Mouse (Mus musculus) liver, embryonic 11.5 days (tissue): ENCODE results near the gene Lgi1. TPM values are rescaled to one million over a fixed set of nuclear protein-coding genes. Genes with fewer than 3 reads are reported as not detected.

Source experiments
- ATAC-seq: fragments of 200-750 bp; cut with Nextera tagmentation; replicated peaks from 2 replicates; pipeline ENCODE4 v1.8.0; 2017; ENCODE audit warnings: moderate number of reproducible peaks, mild to moderate bottlenecking, moderate TSS enrichment, moderate library complexity; ENCODE audit not compliant: low FRiP score
- DNase-seq: peaks from one replicate; pipeline ENCODE4 v3.0.0-alpha.2; 2017; ENCODE audit warnings: low spot score
- H3K27ac ChIP-seq: fragments of 300-500 bp; sonication (generic); 2 replicates; pipeline ENCODE4 v1.5.1; 2014; ENCODE audit warnings: mild to moderate bottlenecking, low read depth, low read length, control low read depth
- H3K27me3 ChIP-seq: fragments of 300-500 bp; sonication (generic); replicated peaks from 2 replicates; pipeline ENCODE4 v1.6.1; 2014; ENCODE audit warnings: low read length, mixed read lengths; ENCODE audit not compliant: control insufficient read depth, insufficient read depth
- H3K36me3 ChIP-seq: fragments of 300-500 bp; sonication (generic); 2 replicates; pipeline ENCODE4 v1.6.1; 2014; ENCODE audit warnings: mild to moderate bottlenecking, low read length, moderate library complexity, mixed read lengths; ENCODE audit not compliant: control insufficient read depth, insufficient read depth
- H3K4me1 ChIP-seq: fragments of 300-500 bp; sonication (generic); replicated peaks from 2 replicates; pipeline ENCODE4 v1.6.1; 2014; ENCODE audit warnings: low read length, mixed read lengths; ENCODE audit not compliant: control insufficient read depth, insufficient read depth
- H3K4me2 ChIP-seq: fragments of 300-500 bp; sonication (generic); 2 replicates; pipeline ENCODE4 v1.6.1; 2014; ENCODE audit warnings: mild to moderate bottlenecking, control low read depth, moderate library complexity
- H3K4me3 ChIP-seq: fragments of 300-500 bp; sonication (generic); 2 replicates; pipeline ENCODE4 v1.5.1; 2014; ENCODE audit warnings: low read depth, low read length, control low read depth
- H3K9ac ChIP-seq: fragments of 300-500 bp; sonication (generic); 2 replicates; pipeline ENCODE4 v1.6.1; 2014; ENCODE audit warnings: low read depth, low read length, control low read depth
- H3K9me3 ChIP-seq: fragments of 300-500 bp; sonication (generic); 2 replicates; pipeline ENCODE4 v1.6.1; 2016; ENCODE audit warnings: low read length, inconsistent platforms, mixed read lengths; ENCODE audit not compliant: control insufficient read depth
- WGBS: fragments of 180-500 bp; shearing (Covaris S2); extraction: QIAGEN DNeasy Blood & Tissue Kit; methylation state at CpG from one replicate; pipeline ENCODE4 v1.1.7; 2014; 5-methylcytosine and 5-hydroxymethylcytosine counted together
- polyA plus RNA-seq: library from polyadenylated mRNA; unstranded; fragments of >200 nt; fragmentation: Nextera tagmentation; extraction: Ambion mirVana; gene quantifications from 2 replicates; pipeline ENCODE4 v1.2.1, GENCODE M21; 2014

Gene Lgi1
- polyA plus RNA-seq, 1 experiment from 2014 or later, result 0.16 TPM

DNA sequence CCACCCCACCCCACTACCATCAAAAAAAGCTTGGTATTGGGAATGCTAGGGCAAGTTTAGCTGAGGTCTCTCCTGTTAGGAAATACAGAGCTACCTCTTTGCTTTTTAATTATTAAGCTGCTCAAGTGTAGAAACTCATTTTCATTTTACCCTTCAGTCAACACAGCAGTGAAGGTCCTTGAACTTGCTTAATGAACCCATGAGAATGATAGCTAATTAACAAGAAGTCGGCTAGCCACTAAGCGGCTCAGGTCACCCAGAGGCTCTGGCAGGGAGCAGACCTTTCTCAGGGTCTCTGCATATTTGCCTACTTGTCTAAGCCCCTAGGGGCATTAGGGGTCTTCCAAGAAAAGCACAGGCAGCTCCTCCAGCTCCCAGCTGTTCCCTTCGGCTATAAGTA lies 75.4 kb downstream of the Lgi1 start:
- no peak overlapping the region for H3K4me3 ChIP-seq
- no peak overlapping the region for H3K9ac ChIP-seq
- H3K36me3 ChIP-seq, result no peaks in the 10 kb centered on the region
- no peak overlapping the region for H3K4me2 ChIP-seq
- H3K27ac ChIP-seq, result no peak overlapping the region
- no peaks in the 10 kb centered on the region for H3K4me1 ChIP-seq
- DNase-seq (no peak), ATAC-seq (no peak)
- no peaks in the 10 kb centered on the region for H3K9me3 ChIP-seq
- 86% methylated on average over 3 of the region's 3 CpGs for WGBS
- H3K27me3 ChIP-seq, result no peaks in the 10 kb centered on the region

DNA sequence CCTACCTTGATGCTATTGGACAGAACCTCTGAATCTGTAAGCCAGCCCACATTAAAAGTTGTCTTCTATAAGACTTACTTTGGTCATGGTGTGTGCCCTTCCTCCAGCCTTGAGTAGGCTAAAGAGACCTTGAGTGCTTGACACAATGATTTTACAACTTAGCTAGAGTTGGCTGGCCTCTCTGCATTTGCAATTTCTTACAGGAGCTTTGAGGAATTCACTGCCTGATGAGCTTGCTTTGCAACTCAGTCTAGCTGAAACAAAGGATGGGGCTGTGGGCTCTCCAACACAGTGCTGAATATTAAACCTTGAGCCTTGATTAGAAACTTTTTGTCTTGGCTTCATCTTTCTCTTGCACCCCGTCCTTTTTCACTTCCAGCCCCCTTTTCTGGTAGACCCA lies 78.9 kb downstream of the Lgi1 start:
- H3K4me1 ChIP-seq, result no peaks in the 10 kb centered on the region
- no peaks in the 10 kb centered on the region for H3K27me3 ChIP-seq
- ATAC-seq, result no peak
- H3K9me3 ChIP-seq, result no peaks in the 10 kb centered on the region; the same call in 1 of the 2 replicates
- no peaks in the 10 kb centered on the region for H3K36me3 ChIP-seq
- no peak overlapping the region for H3K4me3 ChIP-seq
- H3K9ac ChIP-seq, result no peak overlapping the region
- H3K4me2 ChIP-seq, result no peak overlapping the region
- DNase-seq, result no peak
- no peak overlapping the region for H3K27ac ChIP-seq
- WGBS, result 68% methylated on average over 1 of the region's 1 CpGs

DNA sequence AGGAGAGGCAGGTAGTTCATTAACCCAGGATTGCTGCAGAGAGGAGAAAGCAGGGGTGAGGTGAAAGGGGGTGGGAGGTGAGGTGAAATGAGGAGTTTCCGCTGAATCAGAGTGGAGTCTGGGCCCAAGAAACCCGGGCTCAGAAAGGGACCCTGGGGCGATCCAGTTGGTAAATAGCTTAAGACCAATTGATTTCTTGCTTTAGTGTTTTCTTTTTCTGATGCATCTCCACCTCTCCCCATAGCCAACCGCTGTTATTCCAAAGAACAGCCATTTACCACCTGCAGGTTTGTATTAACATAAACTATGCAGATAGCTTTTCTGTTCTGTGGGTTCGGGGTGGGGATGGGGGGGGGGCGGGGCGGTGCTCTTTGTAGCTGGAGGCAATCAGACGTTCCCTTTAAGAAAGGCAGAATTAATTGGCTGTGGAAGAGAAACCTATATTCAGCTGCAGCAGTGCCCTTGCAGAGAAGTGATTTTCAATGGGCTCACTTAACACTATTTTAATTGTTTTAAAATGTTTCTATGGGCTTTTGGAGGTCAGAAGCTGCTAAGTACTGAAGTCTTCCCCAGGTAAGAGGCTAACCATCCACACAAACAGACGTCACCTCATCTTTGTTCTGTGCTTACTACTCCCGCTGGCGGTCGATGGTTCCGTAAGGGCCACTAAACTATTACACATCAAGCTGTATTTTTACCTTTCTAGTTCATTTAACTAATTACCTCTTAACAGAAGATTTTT lies 84.1 kb downstream of the Lgi1 start:
- Histone ChIP-seq H3K4me2 (no peak overlapping the region), H3K9ac (no peak overlapping the region), H3K36me3 (no peaks in the 10 kb centered on the region), H3K27ac (no peak overlapping the region), H3K4me3 (no peak overlapping the region), H3K4me1 (no peaks in the 10 kb centered on the region), H3K9me3 (no peaks in the 10 kb centered on the region; the same call in 1 of the 2 replicates), H3K27me3 (no peaks in the 10 kb centered on the region)
- ATAC-seq (no peak), DNase-seq (no peak)
- WGBS, result 36% methylated on average over 13 of the region's 13 CpGs

DNA sequence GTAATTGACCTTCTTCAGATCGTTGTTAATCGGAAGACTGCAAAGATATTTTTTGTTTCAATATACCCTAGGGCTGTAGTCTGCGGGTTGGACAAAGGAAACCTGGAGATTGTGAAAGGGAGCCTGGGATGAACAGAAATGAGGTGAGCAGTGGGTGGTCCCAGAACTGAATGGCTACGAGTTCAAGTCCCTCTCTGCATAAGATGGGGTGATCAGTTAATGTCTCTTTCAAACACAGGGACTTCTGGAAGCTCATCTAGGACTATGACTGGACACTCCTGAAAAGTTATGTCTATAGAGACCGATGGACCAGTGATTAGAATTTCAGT lies 84.6 kb downstream of the Lgi1 start:
- Histone ChIP-seq H3K4me3 (no peak overlapping the region), H3K9ac (no peak overlapping the region), H3K27me3 (no peaks in the 10 kb centered on the region), H3K36me3 (no peaks in the 10 kb centered on the region), H3K27ac (no peak overlapping the region), H3K9me3 (no peaks in the 10 kb centered on the region; the same call in 1 of the 2 replicates), H3K4me1 (no peaks in the 10 kb centered on the region), H3K4me2 (no peak overlapping the region)
- no peak for ATAC-seq
- 74% methylated on average over 5 of the region's 5 CpGs for WGBS
- DNase-seq, result no peak

DNA sequence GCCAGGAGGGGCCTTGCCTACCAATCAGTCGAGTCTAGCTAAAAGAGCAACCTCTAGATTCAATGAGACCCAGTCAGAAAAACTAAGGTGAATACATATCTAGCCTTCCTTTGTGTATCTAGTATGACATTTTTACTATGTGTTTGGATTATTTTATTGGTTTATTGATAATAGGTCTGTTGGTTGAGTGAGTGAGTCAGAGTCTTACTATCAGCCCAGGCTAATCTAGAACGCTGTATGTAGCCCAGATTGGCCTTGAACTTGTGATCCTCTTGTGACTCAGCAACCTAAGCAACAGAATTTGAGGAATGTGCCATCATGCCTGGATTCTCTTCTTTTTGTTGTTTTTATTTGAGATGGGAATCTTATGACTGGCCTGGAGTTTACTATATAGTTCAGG lies 86.9 kb downstream of the Lgi1 start:
- H3K4me3 ChIP-seq, result no peak overlapping the region
- H3K4me2 ChIP-seq, result no peak overlapping the region
- H3K27me3 ChIP-seq, result no peaks in the 10 kb centered on the region
- no peak for DNase-seq
- no peaks in the 10 kb centered on the region for H3K4me1 ChIP-seq
- 78% methylated on average over 2 of the region's 2 CpGs for WGBS
- H3K9me3 ChIP-seq, result no peaks in the 10 kb centered on the region
- no peaks in the 10 kb centered on the region for H3K36me3 ChIP-seq
- H3K27ac ChIP-seq, result no peak overlapping the region
- no peak overlapping the region for H3K9ac ChIP-seq
- no peak for ATAC-seq

DNA sequence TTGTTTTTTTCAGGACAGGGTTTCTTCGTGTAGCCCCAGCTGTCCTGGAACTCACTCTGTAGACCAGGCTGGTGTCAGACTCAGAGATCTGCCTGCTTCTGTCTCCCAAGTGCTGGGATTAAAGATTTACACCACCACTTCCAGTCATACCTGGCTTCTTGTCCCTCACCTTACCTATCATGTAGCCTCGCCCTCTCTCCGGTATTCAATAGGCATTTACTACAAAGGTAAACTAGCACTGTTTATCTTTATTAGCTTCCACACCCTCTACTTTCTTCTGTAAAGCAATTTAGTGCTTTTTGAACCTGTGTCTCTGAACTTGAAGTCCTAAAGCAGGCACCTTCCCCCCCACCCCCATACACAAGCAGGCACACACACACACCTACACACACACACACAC lies 87.4 kb downstream of the Lgi1 start:
- Histone ChIP-seq H3K4me2 (no peak overlapping the region), H3K9ac (no peak overlapping the region), H3K27me3 (no peaks in the 10 kb centered on the region), H3K36me3 (no peaks in the 10 kb centered on the region), H3K4me3 (no peak overlapping the region), H3K27ac (no peak overlapping the region), H3K9me3 (no peaks in the 10 kb centered on the region), H3K4me1 (no peaks in the 10 kb centered on the region)
- ATAC-seq (no peak), DNase-seq (no peak)
- WGBS, result 75% methylated on average over 3 of the region's 3 CpGs

DNA sequence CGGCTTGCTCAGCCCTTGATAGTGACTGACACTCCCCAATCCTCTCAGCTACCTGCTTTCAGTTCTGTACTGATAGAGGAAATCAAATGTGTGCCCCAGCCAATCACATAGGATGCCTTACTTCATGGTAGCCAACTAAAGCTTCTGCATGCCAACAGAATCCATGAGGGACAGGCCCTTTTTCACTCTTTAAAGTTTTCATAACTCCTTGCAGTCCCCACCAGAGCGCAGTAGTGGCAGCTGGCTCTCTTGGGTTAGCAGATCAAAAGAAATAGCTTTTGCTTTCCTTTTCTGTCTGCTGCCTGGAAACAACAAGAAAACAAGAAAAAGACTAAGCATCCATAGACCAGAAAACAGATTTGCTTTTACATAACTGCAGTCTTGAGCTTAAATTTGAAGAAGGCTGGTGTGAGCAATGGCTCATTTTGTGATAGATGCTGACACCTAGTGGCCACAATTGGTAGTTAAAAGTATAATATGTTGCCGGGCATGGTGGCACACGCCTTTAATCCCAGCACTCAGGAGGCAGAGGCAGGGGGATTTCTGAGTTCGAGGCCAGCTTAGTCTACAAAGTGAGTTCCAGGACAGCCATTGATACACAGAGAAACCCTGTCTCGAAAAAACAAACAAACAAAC lies 88.3 kb downstream of the Lgi1 start:
- no peak overlapping the region for H3K27ac ChIP-seq
- H3K9ac ChIP-seq, result no peak overlapping the region
- no peaks in the 10 kb centered on the region for H3K9me3 ChIP-seq
- WGBS, result 32% methylated on average over 6 of the region's 6 CpGs
- ATAC-seq (no peak), DNase-seq (no peak)
- no peaks in the 10 kb centered on the region for H3K4me1 ChIP-seq
- no peaks in the 10 kb centered on the region for H3K27me3 ChIP-seq
- no peak overlapping the region for H3K4me3 ChIP-seq
- no peak overlapping the region for H3K4me2 ChIP-seq
- H3K36me3 ChIP-seq, result no peaks in the 10 kb centered on the region

DNA sequence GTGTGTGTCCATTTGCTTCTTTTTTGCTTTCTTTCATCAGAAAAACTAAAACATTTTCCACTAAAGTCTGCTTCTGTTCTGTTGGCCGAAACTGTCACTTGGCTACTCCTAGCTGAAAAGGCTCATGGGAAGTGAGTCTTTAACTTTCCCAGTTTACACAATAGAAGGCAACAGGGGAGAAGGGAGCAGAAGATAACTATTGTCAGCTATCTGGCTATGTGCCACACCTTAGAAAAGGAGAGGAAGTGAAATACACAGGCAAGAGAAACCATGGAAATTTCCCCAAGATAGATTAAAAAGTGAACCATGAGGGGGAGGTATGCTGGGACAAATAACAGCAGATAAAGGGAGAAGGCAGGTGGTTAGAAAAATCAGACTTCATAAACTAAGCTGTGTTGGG lies 89.9 kb downstream of the Lgi1 start:
- Histone ChIP-seq H3K9me3 (no peaks in the 10 kb centered on the region), H3K4me1 (no peaks in the 10 kb centered on the region)

DNA sequence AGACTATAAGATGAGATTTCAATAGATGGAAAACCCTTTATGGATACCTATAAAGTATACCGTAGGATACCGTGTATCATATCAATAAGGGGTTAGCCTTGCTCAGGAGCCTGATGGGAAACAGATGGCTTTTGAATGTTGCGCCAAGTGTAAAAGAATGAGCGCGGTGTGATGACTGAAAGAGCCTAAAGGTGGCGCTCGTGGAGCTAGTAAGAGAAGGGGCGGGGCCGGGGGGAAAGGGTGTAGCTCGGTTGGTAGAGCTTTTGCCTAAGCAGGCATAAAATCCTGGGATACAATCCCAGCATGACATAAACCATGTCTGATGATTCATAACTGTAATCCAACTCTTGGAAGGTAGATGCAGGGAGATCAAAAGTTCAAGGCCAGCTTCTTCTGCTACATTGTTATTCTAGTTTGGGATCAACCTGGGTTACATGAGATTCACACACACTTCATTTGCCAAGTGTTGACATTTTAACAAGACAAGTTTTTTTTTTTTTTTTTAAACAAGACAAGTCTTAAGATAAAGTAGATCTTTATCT lies 90.6 kb downstream of the Lgi1 start:
- no peak overlapping the region for H3K4me3 ChIP-seq
- ATAC-seq, result no peak
- H3K9me3 ChIP-seq, result no peaks in the 10 kb centered on the region
- 49% methylated on average over 10 of the region's 10 CpGs for WGBS
- no peak overlapping the region for H3K4me2 ChIP-seq
- H3K4me1 ChIP-seq, result no peaks in the 10 kb centered on the region
- DNase-seq, result no peak
- no peak overlapping the region for H3K27ac ChIP-seq
- no peak overlapping the region for H3K9ac ChIP-seq
- H3K27me3 ChIP-seq, result no peaks in the 10 kb centered on the region
- H3K36me3 ChIP-seq, result no peaks in the 10 kb centered on the region

More for the DNA sequence above, 89.9 kb downstream of the Lgi1 start:
- H3K9ac ChIP-seq, result no peak overlapping the region
- 80% methylated on average over 1 of the region's 1 CpGs for WGBS
- ATAC-seq (no peak), DNase-seq (no peak)
- no peak overlapping the region for H3K4me3 ChIP-seq
- no peaks in the 10 kb centered on the region for H3K36me3 ChIP-seq
- H3K4me2 ChIP-seq, result no peak overlapping the region
- no peak overlapping the region for H3K27ac ChIP-seq
- H3K27me3 ChIP-seq, result no peaks in the 10 kb centered on the region
